Mouse (Mus musculus) CH12F3 (cell line): ENCODE measurements around the gene Nos3.

Experiments
- in situ Hi-C: fragments of 300-500 bp; cut with MboI; formaldehyde crosslinking; loops from 2 replicates; pipeline ENCODE4 v1.14.3; 2020; ENCODE audit warnings: low sequenced_read_pairs

Gene Nos3

DNA sequence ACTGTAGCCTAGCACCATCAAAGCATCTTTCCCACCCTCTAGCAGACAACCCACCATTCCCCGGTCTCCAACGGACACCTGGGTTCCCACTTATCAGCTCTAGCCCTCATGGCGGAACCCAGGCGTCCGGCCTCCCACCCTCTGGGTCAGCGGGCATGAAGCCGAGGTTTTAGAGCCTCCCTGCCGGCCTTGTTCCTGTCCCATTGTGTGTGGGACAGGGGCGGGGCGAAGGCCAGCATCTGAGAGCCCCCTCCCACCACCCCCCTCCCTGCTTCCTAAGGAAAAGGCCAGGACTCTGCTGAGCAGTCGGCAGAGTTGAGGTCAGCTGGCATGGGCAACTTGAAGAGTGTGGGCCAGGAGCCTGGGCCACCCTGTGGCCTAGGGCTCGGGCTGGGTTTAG is at the start of gene Nos3:
TSS of gene Nos3 (plus strand) at position 303 of the 400 bp plus-strand sequence.
- in situ Hi-C loops, result no loop called here

DNA sequence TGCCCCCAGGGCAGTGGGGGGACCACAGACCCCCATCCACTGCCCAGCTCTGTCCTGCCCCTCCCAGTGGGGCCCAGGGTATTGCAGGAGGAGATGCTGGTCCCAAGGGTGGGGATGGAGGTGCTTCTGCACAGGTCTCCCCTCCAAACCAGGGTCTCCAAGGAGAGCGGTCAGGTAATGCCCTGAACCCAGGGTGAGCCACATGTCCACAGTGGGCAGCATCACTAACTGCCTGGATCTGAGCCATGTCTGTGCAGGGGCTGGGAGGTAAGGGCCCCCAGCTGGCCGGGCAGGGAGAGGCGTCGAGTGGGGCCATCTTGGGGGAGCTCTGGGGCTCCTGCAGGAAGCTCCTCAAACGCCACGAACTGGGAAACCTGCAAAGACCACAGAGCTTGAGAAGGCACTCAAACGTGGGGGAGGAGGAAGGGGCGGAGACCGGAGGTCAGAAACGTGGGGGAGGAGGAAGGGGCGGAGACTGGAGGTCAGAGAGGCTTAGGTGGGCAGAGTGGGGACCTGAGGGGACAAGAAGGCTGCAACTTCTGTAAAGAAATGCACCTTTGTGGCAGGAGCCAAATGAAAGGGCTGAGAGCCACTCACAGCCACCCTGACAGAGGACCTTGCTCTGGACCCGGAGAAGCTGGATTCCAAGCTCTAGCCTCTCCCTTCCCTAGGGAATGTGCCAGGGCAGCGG is 44.7 kb upstream of the Nos3 start:
- in situ Hi-C loops, result no loop called here

GRCm38 (mm10) chr5:24320467-24320813 is 44.2 kb upstream of the Nos3 start:
- in situ Hi-C loops, result no loop called here

DNA sequence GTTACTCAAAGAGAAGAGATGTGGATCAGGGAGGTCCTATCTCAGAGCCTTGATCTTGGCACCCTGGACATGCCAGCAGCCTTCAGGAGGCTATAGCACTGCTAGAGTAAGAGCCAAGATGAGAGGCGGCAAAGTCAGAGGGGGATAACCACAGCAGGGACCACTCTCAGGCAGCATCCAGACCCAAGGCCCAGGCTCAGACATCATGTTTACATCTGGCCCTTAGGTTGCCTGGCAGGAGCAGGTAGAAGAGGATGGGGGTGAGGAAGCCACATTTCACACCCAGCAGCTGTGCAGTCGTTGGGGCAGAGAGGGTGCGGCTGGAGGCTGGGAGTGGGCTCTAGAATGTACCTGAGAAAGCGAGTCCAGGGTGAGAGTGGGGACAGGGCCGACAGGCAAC is 43.7 kb upstream of the Nos3 start:
- in situ Hi-C loops, result no loop called here

GRCm38 (mm10) chr5:24321711-24322682 is 42.6 kb upstream of the Nos3 start:
- in situ Hi-C loops, result no loop called here

GRCm38 (mm10) chr5:24325251-24325650 is 39.4 kb upstream of the Nos3 start:
- in situ Hi-C loops, result no loop called here

- in situ Hi-C loops, result no loop called here
These were observed 38.3 kb upstream of the Nos3 start for GRCm38 (mm10) chr5:24326166-24326841.

- in situ Hi-C loops, result no loop called here
These were observed 37.7 kb upstream of the Nos3 start for GRCm38 (mm10) chr5:24326842-24327417.

DNA sequence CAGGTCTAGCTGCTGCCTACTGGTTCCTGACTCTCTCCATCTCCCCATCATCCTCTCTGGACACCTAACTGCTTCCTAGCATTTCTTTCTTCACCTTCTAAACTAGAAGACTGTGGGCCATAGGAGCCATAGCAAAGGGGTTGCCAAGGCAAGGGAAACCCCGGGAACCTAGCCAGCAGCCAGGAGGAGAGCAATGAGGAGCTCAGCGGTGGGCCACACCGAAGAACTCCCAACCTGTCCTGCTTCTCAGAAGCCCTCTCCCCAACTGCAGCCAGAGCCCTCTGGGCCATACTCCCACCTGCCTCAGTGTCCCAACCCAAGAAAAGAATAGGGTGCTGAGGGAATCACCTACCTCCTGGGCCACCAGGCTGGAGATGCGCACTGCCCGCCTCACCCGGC is 35.8 kb upstream of the Nos3 start:
- in situ Hi-C loops, result no loop called here

DNA sequence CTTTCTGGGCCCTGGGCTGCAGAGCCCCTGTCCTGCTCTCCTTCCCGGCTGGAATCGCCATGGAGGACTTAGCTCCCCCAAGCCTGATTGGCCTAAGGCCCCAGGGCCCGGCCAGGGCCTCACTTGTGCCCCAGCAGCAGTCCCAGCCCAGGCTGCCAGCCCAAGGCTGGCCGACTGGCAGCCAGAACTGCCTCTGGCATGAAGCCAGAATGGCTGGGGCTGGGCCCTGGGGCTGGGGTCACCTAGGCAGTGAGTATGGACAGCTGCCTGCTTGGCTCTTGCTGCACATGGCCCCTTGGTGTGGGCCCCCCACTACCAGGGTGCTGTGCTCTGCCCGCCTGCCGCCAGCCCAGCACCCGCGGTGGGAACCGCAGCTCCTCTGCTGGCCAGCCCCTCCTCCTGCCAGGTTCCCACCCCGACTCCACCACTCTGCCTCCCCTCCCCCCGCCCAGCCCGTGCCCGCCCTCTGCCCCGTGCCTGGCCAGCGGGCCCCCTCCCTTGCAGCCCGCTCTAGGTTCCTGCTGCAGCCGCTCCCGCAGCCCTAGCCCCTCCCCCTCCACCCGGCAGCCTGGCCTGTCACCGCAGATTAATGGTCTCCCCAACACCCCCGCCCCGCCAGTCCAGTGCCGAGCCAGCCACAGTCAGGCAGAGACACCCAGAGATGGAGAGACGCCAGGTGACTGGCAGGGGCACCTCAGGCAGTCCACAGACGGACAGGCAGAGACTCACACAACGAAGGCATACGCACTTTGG is 35.2 kb upstream of the Nos3 start:
- in situ Hi-C loops, result no loop called here

DNA sequence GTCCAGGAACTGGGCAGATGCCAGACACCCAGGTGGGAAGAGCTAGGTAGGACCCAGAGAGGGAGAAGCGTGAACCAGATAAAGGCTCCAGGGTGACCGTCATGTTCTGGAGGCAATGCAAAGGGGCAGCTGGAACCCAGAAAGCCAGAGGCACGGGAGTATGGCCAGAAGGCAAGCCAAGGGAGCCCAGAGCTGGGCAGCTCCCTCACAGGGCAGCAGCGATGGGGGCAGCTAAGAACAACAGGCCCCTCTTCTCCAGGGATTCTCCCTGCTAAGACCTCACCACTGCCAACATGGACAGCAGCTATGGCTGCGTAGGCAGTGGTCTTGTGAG is 34.7 kb upstream of the Nos3 start:
- in situ Hi-C loops, result no loop called here

- in situ Hi-C loops, result no loop called here
These were observed 32.2 kb upstream of the Nos3 start for GRCm38 (mm10) chr5:24332401-24332800.

- in situ Hi-C loops, result no loop called here
These were observed 29.9 kb upstream of the Nos3 start for GRCm38 (mm10) chr5:24334749-24335148.

DNA sequence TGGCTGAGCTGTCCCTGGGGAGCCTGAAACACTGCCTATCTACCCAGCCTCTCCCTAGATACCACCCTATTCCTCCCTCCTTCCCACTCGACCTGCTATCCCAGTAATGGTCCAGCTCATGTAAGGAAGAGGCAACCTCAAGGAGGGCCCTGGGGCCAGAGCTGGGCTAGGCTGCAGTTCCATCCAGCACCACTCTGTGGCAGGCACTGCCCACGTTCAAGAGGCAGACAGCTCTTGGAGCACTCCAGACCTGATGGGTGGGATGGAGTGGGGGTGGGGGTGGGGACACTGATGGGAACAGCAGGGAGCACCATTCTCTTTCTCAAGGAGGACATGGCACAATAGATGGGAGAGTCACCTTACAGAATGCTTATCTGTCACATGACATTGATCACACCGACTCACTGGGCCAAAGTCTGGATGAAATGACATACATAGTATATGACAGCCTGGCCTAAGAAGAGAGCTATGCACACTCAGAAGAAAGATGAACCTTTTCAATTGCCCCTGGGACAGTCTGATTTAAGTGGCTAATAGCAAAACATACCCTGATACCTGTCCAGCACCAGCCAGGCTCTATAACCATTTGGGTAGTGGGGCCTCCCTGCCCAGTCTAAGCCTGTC is 28.6 kb upstream of the Nos3 start:
- in situ Hi-C loops, result no loop called here

- in situ Hi-C loops, result no loop called here
These were observed 27.2 kb upstream of the Nos3 start for GRCm38 (mm10) chr5:24337366-24337765.

GRCm38 (mm10) chr5:24337821-24338220 is 26.8 kb upstream of the Nos3 start:
- in situ Hi-C loops, result no loop called here

- in situ Hi-C loops, result no loop called here
These were observed 22.2 kb upstream of the Nos3 start for GRCm38 (mm10) chr5:24342205-24342963.

GRCm38 (mm10) chr5:24342966-24343365 is 21.6 kb upstream of the Nos3 start:
- in situ Hi-C loops, result no loop called here

GRCm38 (mm10) chr5:24343379-24343778 is 21.2 kb upstream of the Nos3 start:
- in situ Hi-C loops, result no loop called here
